Mouse (Mus musculus) T-helper 1 cell (primary cell): ENCODE data around the gene Atpaf1.

ENCODE experiments used
- in situ Hi-C: fragments of 300-600 bp; cut with MboI, MseI; formaldehyde crosslinking; loops from one replicate; pipeline ENCODE4 v1.15.1; 2025; ENCODE audit warnings: high pct_unique_total_duplicates

The Atpaf1 gene

GRCm38 (mm10) chr4:115799981-115800380 is 15.4 kb downstream of the Atpaf1 start:
- in situ Hi-C loops = no loop called here

GRCm38 (mm10) chr4:115812326-115812725 is 27.7 kb downstream of the Atpaf1 start:
- in situ Hi-C loops = no loop called here

GRCm38 (mm10) chr4:115815606-115816005 is 31.0 kb downstream of the Atpaf1 start:
- in situ Hi-C loops = no loop called here

GRCm38 (mm10) chr4:115820199-115820598 is 35.6 kb downstream of the Atpaf1 start:
- in situ Hi-C loops = loop anchor here (10.0 kb wide), 1 partner anchor 1085 kb away; no protein-coding TSS in a partner anchor

- in situ Hi-C loops = loop anchor here (10.0 kb wide), 1 partner anchor 1084 kb away; no protein-coding TSS in a partner anchor
These were observed 36.3 kb downstream of the Atpaf1 start for GRCm38 (mm10) chr4:115820944-115821343.

GRCm38 (mm10) chr4:115821431-115821830 is 36.8 kb downstream of the Atpaf1 start:
- in situ Hi-C loops = loop anchor here (10.0 kb wide), 1 partner anchor 1083 kb away; no protein-coding TSS in a partner anchor

- in situ Hi-C loops = loop anchor here (10.0 kb wide), 1 partner anchor 1083 kb away; no protein-coding TSS in a partner anchor
These were observed 37.3 kb downstream of the Atpaf1 start for GRCm38 (mm10) chr4:115821928-115822327.

- in situ Hi-C loops = loop anchor here (10.0 kb wide), 1 partner anchor 1081 kb away; no protein-coding TSS in a partner anchor
These were observed 39.6 kb downstream of the Atpaf1 start for GRCm38 (mm10) chr4:115824178-115824577.

- in situ Hi-C loops = loop anchor here (5.0 to 25.0 kb wide), 3 partner anchors 83 to 1312 kb away; partner anchors contain the start of genes Btbd19, Plk3 and Tctex1d4
These were observed 40.7 kb downstream of the Atpaf1 start for GRCm38 (mm10) chr4:115825271-115825670.

- in situ Hi-C loops = loop anchor here (5.0 to 25.0 kb wide), 3 partner anchors 85 to 1310 kb away; partner anchors contain the start of genes Btbd19, Plk3 and Tctex1d4
These were observed 42.5 kb downstream of the Atpaf1 start for GRCm38 (mm10) chr4:115827066-115827465.

- in situ Hi-C loops = loop anchor here (5.0 to 25.0 kb wide), 3 partner anchors 85 to 1310 kb away; partner anchors contain the start of genes Btbd19, Plk3 and Tctex1d4
These were observed 42.9 kb downstream of the Atpaf1 start for GRCm38 (mm10) chr4:115827535-115827887.

GRCm38 (mm10) chr4:115827888-115828571 is 43.4 kb downstream of the Atpaf1 start, which contains the start of gene Mob3c:
Gene Mob3c, plus strand, starts transcription at chr4:115828092.
- in situ Hi-C loops = loop anchor here (5.0 to 25.0 kb wide), 3 partner anchors 86 to 1309 kb away; partner anchors contain the start of genes Btbd19, Plk3 and Tctex1d4

- in situ Hi-C loops = loop anchor here (5.0 to 25.0 kb wide), 3 partner anchors 86 to 1309 kb away; partner anchors contain the start of genes Btbd19, Plk3 and Tctex1d4
These were observed 43.9 kb downstream of the Atpaf1 start for GRCm38 (mm10) chr4:115828572-115828902.

GRCm38 (mm10) chr4:115830491-115830890 is 45.9 kb downstream of the Atpaf1 start:
- in situ Hi-C loops = loop anchor here (25.0 kb wide), 1 partner anchor 1307 kb away; the partner anchor contains the start of genes Btbd19, Plk3 and Tctex1d4

- in situ Hi-C loops = loop anchor here (25.0 kb wide), 1 partner anchor 1306 kb away; the partner anchor contains the start of genes Btbd19, Plk3 and Tctex1d4
These were observed 46.6 kb downstream of the Atpaf1 start for GRCm38 (mm10) chr4:115831221-115831620.

GRCm38 (mm10) chr4:115832040-115832439 is 47.4 kb downstream of the Atpaf1 start:
- in situ Hi-C loops = loop anchor here (25.0 kb wide), 1 partner anchor 1305 kb away; the partner anchor contains the start of genes Btbd19, Plk3 and Tctex1d4

GRCm38 (mm10) chr4:115835576-115835975 is 51.0 kb downstream of the Atpaf1 start:
- in situ Hi-C loops = loop anchor here (25.0 kb wide), 1 partner anchor 1302 kb away; the partner anchor contains the start of genes Btbd19, Plk3 and Tctex1d4

- in situ Hi-C loops = loop anchor here (25.0 kb wide), 1 partner anchor 1299 kb away; the partner anchor contains the start of genes Btbd19, Plk3 and Tctex1d4
These were observed 53.6 kb downstream of the Atpaf1 start for GRCm38 (mm10) chr4:115838196-115838595.

- in situ Hi-C loops = loop anchor here (25.0 kb wide), 1 partner anchor 1298 kb away; the partner anchor contains the start of genes Btbd19, Plk3 and Tctex1d4
These were observed 54.4 kb downstream of the Atpaf1 start, which contains the start of gene Mknk1 for GRCm38 (mm10) chr4:115838696-115839641. Gene Mknk1, plus strand, starts transcription at chr4:115839198.

- in situ Hi-C loops = loop anchor here (25.0 kb wide), 1 partner anchor 1297 kb away; the partner anchor contains the start of genes Btbd19, Plk3 and Tctex1d4
These were observed 55.3 kb downstream of the Atpaf1 start for GRCm38 (mm10) chr4:115839956-115840355.

- in situ Hi-C loops = loop anchor here (25.0 kb wide), 1 partner anchor 1296 kb away; the partner anchor contains the start of genes Btbd19, Plk3 and Tctex1d4
These were observed 56.2 kb downstream of the Atpaf1 start for GRCm38 (mm10) chr4:115840842-115841241.
